Mouse (Mus musculus): ENCODE results near the gene Sec11a. TPM values are rescaled to one million over a fixed set of nuclear protein-coding genes. Genes with fewer than 3 reads are reported as not detected.
A peak's percentile ranks its signal among the peaks of the same experiment; 100 is the strongest.
"Not testable (repeated sequence)": the region's sequence is repeated elsewhere in the genome, so short reads cannot be mapped to it uniquely, and the experiment has no call there.

The Sec11a gene
- polyA plus RNA-seq, 1 experiment, result 113 TPM

GRCm38 (mm10) chr7:80956891-80957290 lies 9.3 kb upstream of the Sec11a start:
- DNase-seq (ENCODE audit: low spot score), result no peak

GRCm38 (mm10) chr7:80954251-80954650 lies 6.7 kb upstream of the Sec11a start:
- no peak for DNase-seq (ENCODE audit: low spot score)

GRCm38 (mm10) chr7:80952140-80952539 lies 4.6 kb upstream of the Sec11a start:
- no peak for DNase-seq (ENCODE audit: low spot score)

GRCm38 (mm10) chr7:80951461-80951860 lies 3.9 kb upstream of the Sec11a start:
- no peak for DNase-seq (ENCODE audit: low spot score)

GRCm38 (mm10) chr7:80939808-80940207 lies 7.8 kb downstream of the Sec11a start:
- no peak for DNase-seq (ENCODE audit: low spot score)

GRCm38 (mm10) chr7:80937304-80937666 lies 10.3 kb downstream of the Sec11a start:
- not testable (repeated sequence) for DNase-seq (ENCODE audit: low spot score)

- not testable (repeated sequence) for DNase-seq (ENCODE audit: low spot score)
These were observed 10.8 kb downstream of the Sec11a start for GRCm38 (mm10) chr7:80936617-80937303.

GRCm38 (mm10) chr7:80935834-80936233 lies 11.7 kb downstream of the Sec11a start:
- no peak for DNase-seq (ENCODE audit: low spot score)

GRCm38 (mm10) chr7:80932777-80933176 lies 14.8 kb downstream of the Sec11a start:
- DNase-seq (ENCODE audit: low spot score), result no peak

GRCm38 (mm10) chr7:80931618-80932207 lies 15.9 kb downstream of the Sec11a start:
- DNase-seq (ENCODE audit: low spot score), result no peak

- no peak for DNase-seq (ENCODE audit: low spot score)
These were observed 24.4 kb downstream of the Sec11a start for GRCm38 (mm10) chr7:80923165-80923564.

GRCm38 (mm10) chr7:80919647-80920008 lies 28.0 kb downstream of the Sec11a start:
- no peak for DNase-seq (ENCODE audit: low spot score)

- DNase-seq (ENCODE audit: low spot score), result no peak
These were observed 28.5 kb downstream of the Sec11a start for GRCm38 (mm10) chr7:80918982-80919646.

GRCm38 (mm10) chr7:80917916-80918465 lies 29.6 kb downstream of the Sec11a start:
- DNase-seq (ENCODE audit: low spot score), result no peak

- DNase-seq (ENCODE audit: low spot score), result no peak
These were observed 35.1 kb downstream of the Sec11a start for GRCm38 (mm10) chr7:80912496-80912895.

- DNase-seq (ENCODE audit: low spot score), result no peak
These were observed 36.5 kb downstream of the Sec11a start for GRCm38 (mm10) chr7:80911053-80911452.

- peak; percentile 44 for DNase-seq (ENCODE audit: low spot score)
These were observed 42.6 kb downstream of the Sec11a start, which contains the start of gene Nmb for GRCm38 (mm10) chr7:80904921-80905515. TSS of gene Nmb (minus strand) at chr7:80905076.

- DNase-seq (ENCODE audit: low spot score), result no peak
These were observed 43.8 kb downstream of the Sec11a start for GRCm38 (mm10) chr7:80903625-80904422.

GRCm38 (mm10) chr7:80901541-80902274 lies 45.9 kb downstream of the Sec11a start:
- DNase-seq (ENCODE audit: low spot score), result no peak

GRCm38 (mm10) chr7:80900944-80901501 lies 46.6 kb downstream of the Sec11a start, which contains the start of gene Wdr73:
TSS of gene Wdr73 (minus strand) at chr7:80901269.
- DNase-seq (ENCODE audit: low spot score), result peak; percentile 79
